Mouse (Mus musculus) MEL (cell line): ENCODE data around the gene Tmem131. TPM values are rescaled to one million over a fixed set of nuclear protein-coding genes. Genes with fewer than 3 reads are reported as not detected.

Source experiments
- DNase-seq: peaks from one replicate; pipeline ENCODE4 v3.0.0; 2011; ENCODE audit warnings: low read depth, low spot score
- H3K27ac ChIP-seq: 2 replicates; pipeline ENCODE4 v1.5.1; 2012; ENCODE audit warnings: low read depth, mild to moderate bottlenecking, control low read depth, low read length, moderate library complexity; ENCODE audit not compliant: control insufficient read depth
- H3K27me3 ChIP-seq, 2 experiments: fragments of 150-350 bp in 1 of 2; sonication (generic) in 1 of 2; 2 replicates each; pipeline ENCODE4 v1.6.1; 2012; ENCODE audit warnings: low read length in 2 of 2, mild to moderate bottlenecking in 2 of 2, improper control_type of control experiment in 1 of 2, moderate library complexity in 1 of 2; ENCODE audit not compliant: insufficient read depth in 2 of 2, control insufficient read depth in 1 of 2
- H3K36me3 ChIP-seq, 2 experiments: 2 replicates each; pipeline ENCODE4 v1.6.1; 2012 to 2014; ENCODE audit warnings: low read length in 2 of 2, improper control_type of control experiment in 1 of 2, inconsistent platforms in 1 of 2, mild to moderate bottlenecking in 1 of 2; ENCODE audit not compliant: insufficient read depth in 2 of 2, control insufficient read depth in 1 of 2
- H3K4me1 ChIP-seq, 2 experiments: fragments of 150-350 bp in 1 of 2; sonication (generic) in 1 of 2; 2 replicates each; pipeline ENCODE4 v1.6.1; 2012; ENCODE audit warnings: low read length in 2 of 2, improper control_type of control experiment in 1 of 2, mild to moderate bottlenecking in 1 of 2; ENCODE audit not compliant: insufficient read depth in 2 of 2, control insufficient read depth in 1 of 2
- H3K4me3 ChIP-seq, 2 experiments: fragments of 150-350 bp in 1 of 2; sonication (generic) in 1 of 2; 2 replicates each; pipeline ENCODE4 v1.5.1; 2012; ENCODE audit warnings: low read depth in 2 of 2, low read length in 2 of 2, mild to moderate bottlenecking in 2 of 2, moderate library complexity in 2 of 2, control low read depth in 1 of 2, improper control_type of control experiment in 1 of 2; ENCODE audit not compliant: control insufficient read depth in 1 of 2, insufficient read depth in 1 of 2
- H3K79me2 ChIP-seq: 2 replicates; pipeline ENCODE4 v1.6.1; 2012; ENCODE audit warnings: mild to moderate bottlenecking, low read length, moderate library complexity; ENCODE audit not compliant: control insufficient read depth, poor library complexity, insufficient read depth
- H3K9ac ChIP-seq: 2 replicates; pipeline ENCODE4 v1.6.1; 2012; ENCODE audit warnings: low read depth, mild to moderate bottlenecking, control low read depth, low read length, moderate library complexity; ENCODE audit not compliant: control insufficient read depth, poor library complexity, severe bottlenecking
- H3K9me3 ChIP-seq: fragments of 150-350 bp; sonication (generic); replicated peaks from 2 replicates; pipeline ENCODE4 v1.6.1; 2012; ENCODE audit warnings: mild to moderate bottlenecking, low read length, improper control_type of control experiment, moderate library complexity; ENCODE audit not compliant: insufficient read depth
- CTCF ChIP-seq, 3 experiments: IDR thresholded peaks in 2 of 3; conservative IDR thresholded peaks in 1 of 3; 2 replicates each; pipeline ENCODE4 v1.5.1; 2011 to 2012; ENCODE audit warnings: low read length in 3 of 3, low read depth in 2 of 3, mild to moderate bottlenecking in 2 of 3, improper control_type of control experiment in 1 of 3, inconsistent platforms in 1 of 3, mixed read lengths in 1 of 3, moderate library complexity in 1 of 3; ENCODE audit not compliant: control insufficient read depth in 1 of 3, insufficient read depth in 1 of 3, poor library complexity in 1 of 3, severe bottlenecking in 1 of 3
- ELF1 ChIP-seq: IDR thresholded peaks from 2 replicates; pipeline ENCODE4 v1.6.1; 2014; ENCODE audit warnings: low read depth, mild to moderate bottlenecking, inconsistent platforms, low read length, improper control_type of control experiment, moderate library complexity
- EP300 ChIP-seq, 2 experiments: IDR thresholded peaks; 2 replicates each; pipeline ENCODE4 v1.6.1; 2011; ENCODE audit warnings: improper control_type of control experiment in 2 of 2, low read length in 2 of 2, low read depth in 1 of 2, mild to moderate bottlenecking in 1 of 2
- GATA1 ChIP-seq: IDR thresholded peaks from 2 replicates; pipeline ENCODE4 v1.6.1; 2011; ENCODE audit warnings: low read depth, low read length, improper control_type of control experiment
- HCFC1 ChIP-seq: IDR thresholded peaks from 2 replicates; pipeline ENCODE4 v1.6.1; 2012; ENCODE audit warnings: low read depth, mild to moderate bottlenecking, inconsistent platforms, low read length, improper control_type of control experiment, moderate library complexity
- JUND ChIP-seq: IDR thresholded peaks from 2 replicates; pipeline ENCODE4 v1.6.1; 2011; ENCODE audit warnings: low read depth, mild to moderate bottlenecking, improper control_type of control experiment, low read length
- KAT2A ChIP-seq: conservative IDR thresholded peaks from 2 replicates; pipeline ENCODE4 v1.6.1; 2012; ENCODE audit warnings: low read depth, low read length, improper control_type of control experiment, inconsistent platforms
- MAX ChIP-seq: IDR thresholded peaks from 2 replicates; pipeline ENCODE4 v1.6.1; 2011; ENCODE audit warnings: low read length, improper control_type of control experiment
- MAZ ChIP-seq: IDR thresholded peaks from 2 replicates; pipeline ENCODE4 v1.6.1; 2012; ENCODE audit warnings: low read depth, mild to moderate bottlenecking, inconsistent platforms, low read length, improper control_type of control experiment
- MEF2A ChIP-seq: IDR thresholded peaks from 2 replicates; pipeline ENCODE4 v1.6.1; 2014; ENCODE audit warnings: low read depth, mild to moderate bottlenecking, inconsistent platforms, low read length, improper control_type of control experiment; ENCODE audit not compliant: poor library complexity, insufficient replicate concordance, severe bottlenecking; ENCODE audit errors: extremely low read depth
- MYB ChIP-seq: IDR thresholded peaks from 2 replicates; pipeline ENCODE4 v1.6.1; 2011; ENCODE audit warnings: mild to moderate bottlenecking, low read depth, low read length, improper control_type of control experiment
- NELFE ChIP-seq: IDR thresholded peaks from 2 replicates; pipeline ENCODE4 v1.6.1; 2011; ENCODE audit warnings: low read depth, low read length, improper control_type of control experiment
- POLR2A ChIP-seq, 2 experiments: IDR thresholded peaks; 2 replicates each; pipeline ENCODE4 v1.6.1; 2011 to 2012; ENCODE audit warnings: low read length in 2 of 2, mild to moderate bottlenecking in 2 of 2, control low read depth in 1 of 2, improper control_type of control experiment in 1 of 2, low read depth in 1 of 2, moderate library complexity in 1 of 2; ENCODE audit not compliant: control insufficient read depth in 1 of 2, insufficient read depth in 1 of 2, poor library complexity in 1 of 2
- POLR2AphosphoS2 ChIP-seq: IDR thresholded peaks from 2 replicates; pipeline ENCODE4 v1.6.1; 2011; ENCODE audit warnings: low read length, improper control_type of control experiment
- POLR2AphosphoS5 ChIP-seq: IDR thresholded peaks from 2 replicates; pipeline ENCODE4 v1.6.1; 2012; ENCODE audit warnings: low read depth, borderline replicate concordance, mild to moderate bottlenecking, inconsistent platforms, low read length, moderate library complexity, mixed read lengths
- RAD21 ChIP-seq: IDR thresholded peaks from 2 replicates; pipeline ENCODE4 v1.6.1; 2011; ENCODE audit warnings: mild to moderate bottlenecking, low read depth, low read length, improper control_type of control experiment
- RCOR1 ChIP-seq: IDR thresholded peaks from 2 replicates; pipeline ENCODE4 v1.6.1; 2012; ENCODE audit warnings: low read depth, mild to moderate bottlenecking, inconsistent platforms, low read length, improper control_type of control experiment
- SIN3A ChIP-seq: IDR thresholded peaks from 2 replicates; pipeline ENCODE4 v1.6.1; 2012; ENCODE audit warnings: low read length, improper control_type of control experiment, inconsistent platforms
- SMC3 ChIP-seq: IDR thresholded peaks from 2 replicates; pipeline ENCODE4 v1.6.1; 2011; ENCODE audit warnings: low read depth, low read length, improper control_type of control experiment
- TAL1 ChIP-seq: IDR thresholded peaks from 2 replicates; pipeline ENCODE4 v1.6.1; 2012; ENCODE audit warnings: mild to moderate bottlenecking, inconsistent platforms, low read length, moderate library complexity, mixed read lengths
- TBP ChIP-seq: IDR thresholded peaks from 2 replicates; pipeline ENCODE4 v1.8.0; 2011; ENCODE audit warnings: low read depth, low read length, improper control_type of control experiment
- USF1 ChIP-seq: IDR thresholded peaks from 2 replicates; pipeline ENCODE4 v1.6.1; 2014; ENCODE audit warnings: low read depth, mild to moderate bottlenecking, inconsistent platforms, low read length, improper control_type of control experiment, moderate library complexity
- ZC3H11A ChIP-seq: IDR thresholded peaks from 2 replicates; pipeline ENCODE4 v1.6.1; 2012; ENCODE audit warnings: low read depth, mild to moderate bottlenecking, inconsistent platforms, low read length, improper control_type of control experiment
- ZKSCAN1 ChIP-seq: IDR thresholded peaks from 2 replicates; pipeline ENCODE4 v1.6.1; 2012; ENCODE audit warnings: low read depth, mild to moderate bottlenecking, inconsistent platforms, low read length, improper control_type of control experiment, moderate library complexity
- ZMIZ1 ChIP-seq: IDR thresholded peaks from 2 replicates; pipeline ENCODE4 v1.6.1; 2012; ENCODE audit warnings: low read depth, mild to moderate bottlenecking, inconsistent platforms, low read length, improper control_type of control experiment, moderate library complexity
- polyA plus RNA-seq, 2 experiments: library from polyadenylated mRNA; stranded (reverse) in 1 of 2; unstranded in 1 of 2; fragments of >175 nt in 1 of 2; fragments of >200 nt in 1 of 2; gene quantifications; 2 replicates each; pipeline versions ENCODE4 v1.2.1 to v1.2.4; 2012; ENCODE audit warnings: low replicate concordance in 2 of 2, low read depth in 1 of 2; ENCODE audit not compliant: insufficient read length in 2 of 2, insufficient read depth in 1 of 2, missing spikeins in 1 of 2
- total RNA-seq: library from RNA; depleted of rRNA; stranded (reverse); fragments of 300-350 nt; gene quantifications from 2 replicates; pipeline ENCODE4 v1.2.3, GENCODE M21; 2012

The Tmem131 gene
- total and polyA plus RNA-seq, 3 experiments: 11.4 to 196 (median 48.8) TPM

- no peaks in the 10 kb centered on the region for H3K9me3 ChIP-seq
Observed at GRCm38 (mm10) chr1:36789416-36789815, 154.1 kb downstream of the Tmem131 start.

GRCm38 (mm10) chr1:36786377-36786776 is 157.1 kb downstream of the Tmem131 start:
- Histone ChIP-seq H3K36me3 (no peaks in the 10 kb centered on the region), H3K79me2 (no peaks in the 10 kb centered on the region), H3K9ac (no peak overlapping the region), H3K4me3 (no peak overlapping the region), H3K4me1 (peaks cover 0 to 5% of the 10 kb centered on the region in 2 experiments; a peak in 1 of 4 replicates), H3K27ac (no peak overlapping the region), H3K9me3 (no peaks in the 10 kb centered on the region), H3K27me3 (no peaks in the 10 kb centered on the region)
- peak; percentile 46 for DNase-seq
- peak; percentile 62 for TF ChIP-seq SMC3
- peak; percentile 50 for TF ChIP-seq ZC3H11A
- peak; percentile 56 for TF ChIP-seq RAD21
- peak; percentile 62 to 88 (median 67) for TF ChIP-seq CTCF (IDR thresholded peaks at IDR 0.05 in 2 of 3, conservative IDR thresholded peaks at IDR 0.05 in 1 of 3; ENCODE audit: control insufficient read depth in 1 of 3, insufficient read depth in 1 of 3, low read depth in 2 of 3, low read length in 3 of 3, poor library complexity in 1 of 3, severe bottlenecking in 1 of 3)
- TF ChIP-seq RCOR1: no peak
- TF ChIP-seq ZKSCAN1: no peak

More at GRCm38 (mm10) chr1:36789416-36789815, 154.1 kb downstream of the Tmem131 start:
- DNase-seq: no peak
- Histone ChIP-seq H3K27me3 (no peaks in the 10 kb centered on the region), H3K27ac (no peak overlapping the region), H3K36me3 (no peaks in the 10 kb centered on the region), H3K4me1 (no peaks in the 10 kb centered on the region), H3K9ac (no peak overlapping the region), H3K4me3 (no peak overlapping the region), H3K79me2 (no peaks in the 10 kb centered on the region)
- no peak for TF ChIP-seq MYB
- no peak for TF ChIP-seq GATA1
- TF ChIP-seq MAX: no peak
- TF ChIP-seq KAT2A: no peak
- TF ChIP-seq TBP: no peak
- no peak for TF ChIP-seq NELFE
- no peak for TF ChIP-seq MAZ

- Histone ChIP-seq H3K4me3 (no peak overlapping the region), H3K9ac (no peak overlapping the region), H3K27me3 (no peaks in the 10 kb centered on the region), H3K36me3 (no peaks in the 10 kb centered on the region), H3K4me1 (peaks cover 0 to 5% of the 10 kb centered on the region in 2 experiments; a peak in 1 of 4 replicates), H3K27ac (no peak overlapping the region), H3K9me3 (no peaks in the 10 kb centered on the region), H3K79me2 (no peaks in the 10 kb centered on the region)
- DNase-seq: no peak
- TF ChIP-seq TAL1 (no peak), RCOR1 (no peak), POLR2A (IDR thresholded peaks at IDR 0.05; ENCODE audit: control insufficient read depth in 1 of 2, insufficient read depth in 1 of 2, low read depth in 1 of 2, low read length in 2 of 2, poor library complexity in 1 of 2) (no peak), MAX (no peak), KAT2A (no peak), USF1 (no peak), POLR2AphosphoS5 (no peak), SIN3A (no peak), HCFC1 (no peak), MYB (no peak), JUND (no peak), EP300 (IDR thresholded peaks at IDR 0.05; ENCODE audit: low read depth in 1 of 2, low read length in 2 of 2) (no peak), ZC3H11A (no peak), GATA1 (no peak), MEF2A (no peak), ELF1 (no peak), POLR2AphosphoS2 (no peak), MAZ (no peak), ZMIZ1 (no peak), RAD21 (no peak; the same call in 1 of the 2 replicates)
Observed at GRCm38 (mm10) chr1:36785238-36785641, 158.2 kb downstream of the Tmem131 start.
